Mouse (Mus musculus) limb, embryonic 13.5 days (tissue): ENCODE results near the gene Kcns1. TPM values are rescaled to one million over a fixed set of nuclear protein-coding genes. Genes with fewer than 3 reads are reported as not detected.

ENCODE experiments used
- ATAC-seq: fragments of 200-750 bp; cut with Nextera tagmentation; 2 replicates; pipeline ENCODE4 v1.8.0; 2017; ENCODE audit warnings: low read depth, moderate number of reproducible peaks, moderate TSS enrichment; ENCODE audit not compliant: low FRiP score
- H3K27ac ChIP-seq: fragments of 300-500 bp; sonication (generic); 2 replicates; pipeline ENCODE4 v1.5.1; 2015; ENCODE audit warnings: inconsistent platforms, mild to moderate bottlenecking, moderate library complexity
- H3K27me3 ChIP-seq: fragments of 300-500 bp; sonication (generic); 2 replicates; pipeline ENCODE4 v1.6.1; 2015; ENCODE audit warnings: mild to moderate bottlenecking, inconsistent platforms
- H3K36me3 ChIP-seq: fragments of 300-500 bp; sonication (generic); 2 replicates; pipeline ENCODE4 v1.6.1; 2015; ENCODE audit warnings: inconsistent platforms, mild to moderate bottlenecking, moderate library complexity
- H3K4me1 ChIP-seq: fragments of 300-500 bp; sonication (generic); 2 replicates; pipeline ENCODE4 v1.6.1; 2015; ENCODE audit warnings: inconsistent platforms
- H3K4me2 ChIP-seq: fragments of 300-500 bp; sonication (generic); replicated peaks from 2 replicates; pipeline ENCODE4 v1.6.1; 2015; ENCODE audit warnings: inconsistent platforms, mild to moderate bottlenecking, moderate library complexity
- H3K4me3 ChIP-seq: fragments of 300-500 bp; sonication (generic); 2 replicates; pipeline ENCODE4 v1.5.1; 2015; ENCODE audit warnings: moderate library complexity, mild to moderate bottlenecking, inconsistent platforms
- H3K9ac ChIP-seq: fragments of 300-500 bp; sonication (generic); 2 replicates; pipeline ENCODE4 v1.6.1; 2015; ENCODE audit warnings: mild to moderate bottlenecking, inconsistent platforms
- H3K9me3 ChIP-seq: fragments of 300-500 bp; sonication (generic); 2 replicates; pipeline ENCODE4 v1.6.1; 2016; ENCODE audit warnings: inconsistent platforms
- WGBS: fragments of 180-500 bp; shearing (Covaris S2); methylation state at CpG from one replicate; pipeline ENCODE4 v1.1.7; 2015; 5-methylcytosine and 5-hydroxymethylcytosine counted together
- polyA plus RNA-seq: library from polyadenylated mRNA; unstranded; fragments of >200 nt; fragmentation: Nextera tagmentation; extraction: Ambion mirVana; gene quantifications from 2 replicates; pipeline ENCODE4 v1.2.1, GENCODE M21; 2015

The Kcns1 gene
- polyA plus RNA-seq, 1 experiment from 2014 or later: 2.5 TPM

- H3K27me3 ChIP-seq: peaks cover 84% of the 10 kb centered on the region
- peak; percentile 48; the same call in 1 of the 2 replicates for ATAC-seq
- peak overlapping the region; percentile 53 for H3K9ac ChIP-seq
- H3K36me3 ChIP-seq: 0 out of 2 replicates have a peak, but pooled peaks cover 3% of the 10 kb centered on the region
- H3K4me3 ChIP-seq: peak overlapping the region; percentile 48
- H3K4me1 ChIP-seq: peaks cover 34% of the 10 kb centered on the region
- WGBS: 14% methylated on average over 90 of the region's 90 CpGs
- H3K4me2 ChIP-seq: peak overlapping the region; percentile 74
- H3K27ac ChIP-seq: no peak overlapping the region
- 0 out of 2 replicates have a peak, but pooled peaks cover 3% of the 10 kb centered on the region for H3K9me3 ChIP-seq
These were observed 3.0 kb downstream of the Kcns1 start for GRCm38 (mm10) chr2:164167752-164168570.

GRCm38 (mm10) chr2:164164941-164165340 lies 6.0 kb downstream of the Kcns1 start:
- 91% methylated on average over 5 of the region's 5 CpGs for WGBS
- no peak for ATAC-seq
- 0 out of 2 replicates have a peak, but pooled peaks cover 3% of the 10 kb centered on the region for H3K36me3 ChIP-seq
- 0 out of 2 replicates have a peak, but pooled peaks cover 3% of the 10 kb centered on the region for H3K9me3 ChIP-seq
- H3K9ac ChIP-seq: no peak overlapping the region
- no peak overlapping the region for H3K27ac ChIP-seq
- no peak overlapping the region for H3K4me3 ChIP-seq
- peaks cover 56% of the 10 kb centered on the region for H3K27me3 ChIP-seq
- peaks cover 26% of the 10 kb centered on the region for H3K4me1 ChIP-seq
- no peak overlapping the region for H3K4me2 ChIP-seq

GRCm38 (mm10) chr2:164161515-164162055 lies 9.3 kb downstream of the Kcns1 start:
- Histone ChIP-seq H3K4me1 (peaks cover 16% of the 10 kb centered on the region; the same call in 1 of the 2 replicates), H3K27ac (no peak overlapping the region), H3K4me2 (no peak overlapping the region), H3K9ac (no peak overlapping the region), H3K4me3 (no peak overlapping the region), H3K9me3 (no peaks in the 10 kb centered on the region), H3K27me3 (peaks cover 22% of the 10 kb centered on the region), H3K36me3 (peaks cover 10% of the 10 kb centered on the region; the same call in 1 of the 2 replicates)
- WGBS: 83% methylated on average over 11 of the region's 11 CpGs
- no peak for ATAC-seq

GRCm38 (mm10) chr2:164158838-164159237 lies 12.1 kb downstream of the Kcns1 start:
- no peaks in the 10 kb centered on the region for H3K9me3 ChIP-seq
- 74% methylated on average over 2 of the region's 2 CpGs for WGBS
- no peak overlapping the region for H3K4me3 ChIP-seq
- no peak for ATAC-seq
- 0 out of 2 replicates have a peak, but pooled peaks cover 5% of the 10 kb centered on the region for H3K27me3 ChIP-seq
- H3K27ac ChIP-seq: no peak overlapping the region
- H3K9ac ChIP-seq: no peak overlapping the region
- no peak overlapping the region for H3K4me2 ChIP-seq
- H3K4me1 ChIP-seq: peaks cover 16% of the 10 kb centered on the region; the same call in 1 of the 2 replicates
- H3K36me3 ChIP-seq: peaks cover 9% of the 10 kb centered on the region; the same call in 1 of the 2 replicates

GRCm38 (mm10) chr2:164156158-164156557 lies 14.8 kb downstream of the Kcns1 start:
- Histone ChIP-seq H3K4me1 (peaks cover 21% of the 10 kb centered on the region), H3K9me3 (no peaks in the 10 kb centered on the region), H3K9ac (no peak overlapping the region), H3K4me3 (no peak overlapping the region), H3K4me2 (no peak overlapping the region), H3K36me3 (peaks cover 25% of the 10 kb centered on the region), H3K27me3 (no peaks in the 10 kb centered on the region), H3K27ac (no peak overlapping the region)
- no peak for ATAC-seq
- WGBS: 87% methylated on average over 7 of the region's 7 CpGs

GRCm38 (mm10) chr2:164154007-164154406 lies 16.9 kb downstream of the Kcns1 start:
- peaks cover 25% of the 10 kb centered on the region for H3K36me3 ChIP-seq
- no peaks in the 10 kb centered on the region for H3K27me3 ChIP-seq
- H3K4me2 ChIP-seq: no peak overlapping the region
- 93% methylated on average over 10 of the region's 10 CpGs for WGBS
- ATAC-seq: no peak
- H3K4me1 ChIP-seq: peaks cover 37% of the 10 kb centered on the region
- H3K4me3 ChIP-seq: no peak overlapping the region
- no peak overlapping the region for H3K9ac ChIP-seq
- no peak overlapping the region for H3K27ac ChIP-seq
- no peaks in the 10 kb centered on the region for H3K9me3 ChIP-seq

GRCm38 (mm10) chr2:164152341-164152740 lies 18.6 kb downstream of the Kcns1 start:
- 91% methylated on average over 11 of the region's 11 CpGs for WGBS
- no peak for ATAC-seq
- Histone ChIP-seq H3K27ac (peak overlapping the region; percentile 15; the same call in 1 of the 2 replicates), H3K4me1 (peaks cover 41% of the 10 kb centered on the region), H3K9me3 (no peaks in the 10 kb centered on the region), H3K9ac (no peak overlapping the region), H3K27me3 (no peaks in the 10 kb centered on the region), H3K4me2 (no peak overlapping the region), H3K4me3 (no peak overlapping the region), H3K36me3 (peaks cover 22% of the 10 kb centered on the region)

GRCm38 (mm10) chr2:164150086-164150760 lies 20.7 kb downstream of the Kcns1 start:
- 20% methylated on average over 14 of the region's 14 CpGs for WGBS

GRCm38 (mm10) chr2:164146556-164146955 lies 24.4 kb downstream of the Kcns1 start:
- no peaks in the 10 kb centered on the region for H3K9me3 ChIP-seq
- no peak overlapping the region for H3K4me3 ChIP-seq
- no peak for ATAC-seq
- H3K27me3 ChIP-seq: no peaks in the 10 kb centered on the region
- 89% methylated on average over 12 of the region's 12 CpGs for WGBS
- no peak overlapping the region for H3K27ac ChIP-seq
- H3K36me3 ChIP-seq: peaks cover 4% of the 10 kb centered on the region
- H3K9ac ChIP-seq: no peak overlapping the region
- H3K4me2 ChIP-seq: no peak overlapping the region
- H3K4me1 ChIP-seq: peaks cover 51% of the 10 kb centered on the region

More at GRCm38 (mm10) chr2:164150086-164150760, 20.7 kb downstream of the Kcns1 start:
- H3K9me3 ChIP-seq: no peaks in the 10 kb centered on the region
- H3K9ac ChIP-seq: no peak overlapping the region
- H3K4me3 ChIP-seq: no peak overlapping the region
- no peaks in the 10 kb centered on the region for H3K27me3 ChIP-seq
- H3K4me2 ChIP-seq: peak overlapping the region; percentile 19; the same call in 1 of the 2 replicates
- H3K36me3 ChIP-seq: peaks cover 18% of the 10 kb centered on the region
- H3K4me1 ChIP-seq: peaks cover 41% of the 10 kb centered on the region
- ATAC-seq: peak; percentile 91
- peak overlapping the region; percentile 93 for H3K27ac ChIP-seq

GRCm38 (mm10) chr2:164144541-164144940 lies 26.4 kb downstream of the Kcns1 start:
- no peak overlapping the region for H3K9ac ChIP-seq
- no peaks in the 10 kb centered on the region for H3K9me3 ChIP-seq
- 82% methylated on average over 10 of the region's 10 CpGs for WGBS
- H3K4me1 ChIP-seq: peaks cover 47% of the 10 kb centered on the region
- no peak overlapping the region for H3K4me3 ChIP-seq
- H3K27ac ChIP-seq: 0 out of 2 replicates have a peak overlapping the region, but pooled peaks have one; percentile 15
- H3K36me3 ChIP-seq: 0 out of 2 replicates have a peak, but pooled peaks cover 5% of the 10 kb centered on the region
- no peaks in the 10 kb centered on the region for H3K27me3 ChIP-seq
- H3K4me2 ChIP-seq: no peak overlapping the region
- ATAC-seq: no peak

- WGBS: 78% methylated on average over 6 of the region's 6 CpGs
- H3K4me1 ChIP-seq: peaks cover 42% of the 10 kb centered on the region
- no peak overlapping the region for H3K27ac ChIP-seq
- ATAC-seq: no peak
- H3K27me3 ChIP-seq: no peaks in the 10 kb centered on the region
- no peak overlapping the region for H3K4me2 ChIP-seq
- H3K9ac ChIP-seq: no peak overlapping the region
- no peak overlapping the region for H3K4me3 ChIP-seq
- no peaks in the 10 kb centered on the region for H3K9me3 ChIP-seq
- H3K36me3 ChIP-seq: 0 out of 2 replicates have a peak, but pooled peaks cover 5% of the 10 kb centered on the region
These were observed 26.9 kb downstream of the Kcns1 start for GRCm38 (mm10) chr2:164144025-164144424.

GRCm38 (mm10) chr2:164142021-164142420 lies 28.9 kb downstream of the Kcns1 start:
- 52% methylated on average over 10 of the region's 10 CpGs for WGBS
- Histone ChIP-seq H3K4me2 (no peak overlapping the region), H3K36me3 (0 out of 2 replicates have a peak, but pooled peaks cover 5% of the 10 kb centered on the region), H3K9me3 (no peaks in the 10 kb centered on the region), H3K27me3 (no peaks in the 10 kb centered on the region), H3K27ac (peak overlapping the region; percentile 90), H3K4me3 (no peak overlapping the region), H3K9ac (no peak overlapping the region), H3K4me1 (peaks cover 50% of the 10 kb centered on the region)
- no peak for ATAC-seq
